Mouse (Mus musculus): ENCODE results near the gene Tmtc1.
A peak's percentile ranks its signal among the peaks of the same experiment; 100 is the strongest.

Tmtc1 gene

DNA sequence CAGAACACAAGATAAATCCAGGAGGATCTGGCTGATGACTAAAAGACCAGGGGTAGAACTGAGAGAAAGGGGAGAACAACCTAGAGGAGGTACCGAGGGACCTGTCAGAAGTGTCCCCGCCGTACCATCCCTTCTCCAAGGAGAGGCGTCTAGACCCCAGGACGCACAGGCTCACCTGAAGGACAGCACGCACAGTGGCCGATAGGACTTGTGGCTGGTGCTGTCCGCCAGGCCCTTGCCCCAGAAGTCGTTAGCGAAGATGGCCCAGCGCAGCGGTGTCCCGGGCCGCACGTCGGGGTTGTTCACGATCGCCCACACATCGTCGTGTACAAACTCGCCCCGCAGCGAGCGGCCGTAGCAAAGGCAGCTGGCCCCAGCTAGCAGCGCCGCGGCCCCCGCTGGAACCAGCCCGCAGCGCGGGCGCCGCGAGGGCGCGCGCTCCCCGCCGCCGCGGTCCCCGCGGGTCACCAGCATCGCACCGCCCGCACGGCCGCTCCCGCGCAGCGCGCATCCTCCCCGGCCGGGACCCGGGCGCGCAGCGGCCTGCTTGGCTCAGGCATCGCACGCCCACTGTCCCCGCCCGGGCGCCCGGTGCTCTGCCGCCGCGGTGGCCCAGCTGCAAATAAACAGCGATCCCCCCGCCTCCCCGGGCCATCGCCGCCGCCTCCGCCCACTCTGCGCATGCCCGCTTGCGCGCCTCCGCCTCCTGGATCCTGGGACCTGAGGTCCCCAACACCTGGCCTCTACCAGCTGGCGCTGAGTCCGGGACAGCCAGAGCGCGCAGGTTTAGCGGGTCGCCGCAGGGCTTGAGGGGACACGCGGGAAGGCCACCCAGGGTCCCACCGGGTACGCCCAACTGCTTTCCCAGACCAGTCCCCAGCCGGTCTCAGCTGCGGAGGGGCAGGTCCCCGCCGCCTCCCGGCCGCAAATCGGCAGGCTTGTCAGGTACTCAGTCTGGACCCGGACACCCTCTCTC is at the start of gene Tmtc1:
TSS of gene Tmtc1 (minus strand) at position 664 of the 976 bp plus-strand sequence.
- peak; percentile 78 to 86 for DNase-seq

DNA sequence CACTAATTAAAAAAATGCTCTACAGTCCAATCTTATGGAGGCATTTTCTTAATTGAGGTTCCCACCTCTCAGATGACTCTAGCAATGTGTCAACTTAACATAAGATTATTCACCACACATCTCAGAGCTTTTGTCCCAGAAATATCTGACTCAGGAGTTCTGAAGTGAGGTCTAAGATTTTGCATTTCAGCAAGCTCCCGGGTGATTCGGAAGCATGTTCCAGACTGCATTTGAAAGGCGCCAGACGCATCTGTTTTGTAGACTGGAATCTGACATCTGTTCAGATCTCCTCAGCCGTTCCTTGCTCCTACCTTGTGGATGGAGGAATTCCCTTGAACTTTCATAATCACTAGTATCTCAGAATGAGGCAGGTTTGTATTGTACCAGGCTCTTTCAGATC is 47.7 kb upstream of the Tmtc1 start:
- DNase-seq: no peak

DNA sequence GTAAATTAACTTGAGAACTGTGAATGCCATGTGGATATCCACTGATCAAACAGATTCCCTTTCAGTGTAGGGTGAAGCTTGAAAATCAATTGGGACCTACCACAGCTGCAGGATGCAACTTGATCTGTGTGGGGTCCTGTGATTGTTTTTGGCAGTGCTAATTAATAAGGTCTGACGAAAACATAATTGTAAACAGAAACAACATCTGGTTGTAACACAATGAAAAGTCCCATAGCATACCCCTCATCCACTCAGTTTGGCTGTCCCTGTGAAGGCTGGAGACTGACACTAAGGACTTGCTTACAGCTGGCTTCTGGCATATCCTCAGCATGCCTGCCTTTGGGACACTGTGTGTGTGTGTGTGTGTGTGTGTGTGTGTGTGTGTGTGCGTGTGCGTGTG is 42.6 kb upstream of the Tmtc1 start:
- DNase-seq: no peak

DNA sequence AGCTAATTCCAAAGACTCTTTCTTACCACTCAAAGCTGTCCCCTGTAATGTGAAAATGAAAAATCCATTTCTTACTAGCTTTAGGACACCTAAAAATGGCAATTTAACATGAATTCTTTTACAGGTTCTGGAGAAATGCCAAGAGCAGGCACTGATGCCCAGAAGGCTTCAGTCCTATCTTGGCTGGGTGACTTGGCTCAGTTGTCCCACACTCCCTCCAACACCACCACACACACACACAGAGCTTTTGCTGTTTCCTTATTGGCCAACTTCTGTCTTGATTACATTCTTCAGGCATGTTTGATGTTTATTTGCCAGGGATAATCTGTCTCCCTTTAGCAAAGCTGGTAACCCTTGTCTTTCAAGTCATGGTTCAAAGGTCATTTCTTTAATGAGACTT is 37.7 kb upstream of the Tmtc1 start:
- DNase-seq: no peak

DNA sequence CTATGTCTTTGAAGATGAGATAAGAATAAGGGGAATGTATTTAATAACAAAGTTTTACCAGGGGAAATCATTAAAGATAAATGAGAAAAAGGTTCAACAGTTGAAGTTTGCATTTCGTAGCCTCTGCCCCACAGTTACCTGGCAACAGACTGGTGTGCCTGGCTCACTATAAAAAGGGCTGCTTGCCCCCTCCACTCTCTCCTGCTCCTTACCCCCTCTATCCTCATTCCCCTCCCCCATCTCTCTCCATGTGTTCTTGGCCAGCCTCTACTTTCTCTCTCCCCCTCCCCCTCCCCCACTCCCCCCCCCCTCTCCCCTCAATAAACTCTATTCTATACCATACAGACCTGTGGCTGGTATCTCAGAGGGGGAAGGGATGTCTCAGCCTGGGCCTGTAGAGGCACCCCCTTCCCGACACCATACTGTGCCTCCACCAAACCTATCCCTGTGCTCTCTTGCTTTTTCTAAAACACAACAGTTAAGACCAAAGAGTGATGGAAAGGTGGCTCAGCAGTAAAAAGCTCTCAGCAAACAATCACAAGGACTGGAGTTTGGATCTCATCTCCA is 35.6 kb upstream of the Tmtc1 start:
- DNase-seq: no peak

DNA sequence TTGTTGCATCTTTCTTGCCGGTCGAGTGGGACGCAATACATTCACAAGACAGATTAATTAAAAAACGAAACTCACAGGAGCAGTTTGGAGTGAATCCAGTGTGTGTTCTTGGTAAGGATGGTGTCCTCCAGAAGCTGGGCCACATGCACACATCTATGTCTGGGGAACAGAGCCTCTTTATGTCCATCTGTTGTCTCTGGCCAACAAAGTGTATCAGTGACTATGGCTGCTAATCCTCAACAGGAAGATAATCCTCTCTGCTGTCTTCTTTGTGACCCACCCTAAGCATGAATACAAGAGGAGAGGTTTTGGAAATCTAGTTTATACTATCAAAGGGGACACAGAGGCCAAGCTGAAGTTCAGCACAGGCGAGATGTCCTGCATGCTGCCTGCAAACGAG is 34.2 kb upstream of the Tmtc1 start:
- DNase-seq: no peak

DNA sequence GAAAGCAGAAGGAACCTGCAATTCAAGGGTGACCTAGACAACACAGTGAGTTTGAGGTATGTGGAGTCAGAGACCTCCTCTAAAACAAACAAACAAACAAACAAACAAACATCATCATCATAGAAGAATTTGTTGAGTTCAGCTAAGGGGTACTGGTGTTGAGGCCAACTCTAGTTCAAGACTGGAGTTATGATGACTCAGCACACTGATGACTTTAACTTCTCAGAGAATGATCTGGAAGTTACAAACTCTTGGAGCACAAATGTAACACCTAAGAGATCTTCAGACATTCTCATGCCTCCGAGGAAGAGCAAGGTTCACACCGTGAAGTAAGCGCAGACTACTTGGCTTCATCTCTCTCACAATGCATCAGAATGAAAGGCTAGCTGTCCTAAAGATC is 28.1 kb upstream of the Tmtc1 start:
- DNase-seq: no peak

DNA sequence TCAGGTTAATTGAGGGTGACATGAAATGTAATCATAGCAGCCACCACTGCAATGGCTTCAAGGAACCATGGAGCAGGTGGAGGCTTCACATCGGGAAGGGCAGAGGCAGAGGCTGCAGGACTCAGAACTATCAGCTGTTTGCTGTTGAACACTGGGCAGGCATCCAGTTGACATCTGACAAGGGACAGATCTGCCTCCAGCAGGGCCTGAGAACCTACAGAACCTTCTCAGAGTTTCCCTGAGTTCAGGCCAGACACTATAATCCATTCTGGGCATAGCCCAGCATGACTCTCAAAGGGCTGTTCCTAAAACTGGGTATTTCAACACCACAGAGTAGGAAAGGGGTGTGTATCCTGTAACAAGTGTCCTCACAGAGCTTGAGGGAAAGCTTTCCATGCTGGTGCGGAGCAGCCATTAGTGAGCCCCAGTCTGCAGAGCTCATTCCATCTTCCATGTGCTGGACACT is 23.8 kb upstream of the Tmtc1 start:
- peak; percentile 4 to 25 for DNase-seq

DNA sequence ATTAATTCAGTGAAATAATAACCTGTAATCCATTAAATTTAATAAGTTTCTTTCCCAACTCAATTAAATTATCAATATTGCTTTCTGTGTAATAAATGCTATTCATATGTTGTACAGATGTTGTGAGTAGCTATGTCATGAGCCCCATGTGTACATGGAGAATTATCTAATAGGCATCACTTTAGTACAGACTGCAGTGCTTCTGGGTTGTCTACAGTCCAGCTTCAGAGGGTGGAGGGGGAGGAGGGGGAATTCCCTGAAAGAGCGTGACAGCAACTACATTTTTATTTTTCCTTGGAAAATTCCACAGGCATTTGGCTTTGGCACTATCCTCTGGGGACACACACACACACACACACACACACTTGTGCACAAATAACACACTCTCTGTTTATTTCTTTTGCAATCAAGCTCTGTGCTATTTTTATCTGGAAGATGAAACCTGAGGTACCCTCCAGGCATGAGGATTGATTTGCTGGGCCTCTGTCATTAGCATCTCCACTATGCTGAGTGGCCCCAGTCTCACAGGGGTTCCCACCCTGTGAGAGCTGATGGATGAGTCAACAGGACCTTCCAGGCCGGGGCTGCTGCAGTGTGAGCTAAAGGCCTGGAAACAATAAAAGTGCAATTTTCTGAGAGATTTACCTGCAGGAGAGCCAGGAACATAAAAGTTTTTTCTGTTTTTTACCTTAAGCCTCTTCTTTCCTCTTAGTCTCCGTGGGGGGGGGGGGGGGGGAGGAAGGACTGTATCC is 23.2 kb upstream of the Tmtc1 start:
- DNase-seq: peak; percentile 17 to 29

DNA sequence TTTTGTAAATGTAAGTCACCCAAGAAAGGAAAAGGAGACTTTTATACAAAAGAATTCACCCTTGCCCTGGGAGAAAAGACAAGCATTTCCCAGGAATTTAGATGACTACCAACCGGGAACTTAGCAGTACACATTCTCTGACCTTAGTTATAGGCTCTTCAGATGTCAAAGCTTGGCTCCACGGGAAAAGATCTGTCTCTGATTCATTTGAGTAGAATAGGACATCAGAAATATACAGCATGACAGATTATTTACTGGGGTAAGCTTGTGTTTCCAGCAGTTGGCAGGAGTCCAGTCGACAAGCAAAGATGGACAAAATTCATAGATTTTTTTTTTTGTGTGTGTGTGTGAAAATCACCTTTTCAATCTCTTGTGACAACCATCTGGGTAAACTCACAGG is 15.4 kb upstream of the Tmtc1 start:
- DNase-seq: no peak

DNA sequence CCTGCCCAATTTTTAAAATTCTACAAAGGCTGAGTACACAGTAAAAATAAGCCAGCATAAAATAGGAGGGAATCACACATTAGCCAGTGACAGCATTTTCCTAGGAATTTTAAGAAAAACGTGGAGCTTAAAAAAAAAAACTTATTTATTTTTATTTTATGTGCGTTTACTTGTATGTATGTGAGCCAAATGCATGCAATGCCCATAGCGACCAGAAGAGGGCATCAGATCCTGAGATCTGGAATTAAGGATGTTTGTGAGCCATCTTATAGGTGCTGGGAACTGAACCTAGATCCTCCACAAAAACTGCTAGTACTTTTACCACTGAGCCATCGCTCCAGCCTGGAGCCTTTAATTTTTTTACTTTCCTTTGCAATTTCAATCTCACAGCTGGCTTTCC is 11.3 kb upstream of the Tmtc1 start:
- no peak for DNase-seq

DNA sequence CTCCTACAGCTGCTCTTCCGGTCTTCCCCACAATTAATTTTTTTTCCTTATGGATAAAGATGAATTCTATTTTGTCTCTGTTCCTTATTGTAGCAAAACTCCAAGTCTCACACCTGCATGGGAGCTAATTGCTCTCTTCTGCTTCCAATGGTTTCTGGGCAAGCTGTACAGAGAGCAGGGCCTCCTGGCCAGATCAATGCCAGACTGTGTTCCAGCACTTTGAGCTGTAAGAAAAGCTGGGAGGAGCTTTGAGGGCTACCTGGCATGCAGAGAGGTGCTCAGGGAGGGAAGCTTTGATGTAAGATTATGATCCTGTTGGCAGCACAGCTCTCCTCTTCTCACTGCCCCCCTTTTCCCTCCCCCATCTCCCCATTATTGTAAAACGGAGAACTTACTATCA is 10.6 kb upstream of the Tmtc1 start:
- no peak for DNase-seq

DNA sequence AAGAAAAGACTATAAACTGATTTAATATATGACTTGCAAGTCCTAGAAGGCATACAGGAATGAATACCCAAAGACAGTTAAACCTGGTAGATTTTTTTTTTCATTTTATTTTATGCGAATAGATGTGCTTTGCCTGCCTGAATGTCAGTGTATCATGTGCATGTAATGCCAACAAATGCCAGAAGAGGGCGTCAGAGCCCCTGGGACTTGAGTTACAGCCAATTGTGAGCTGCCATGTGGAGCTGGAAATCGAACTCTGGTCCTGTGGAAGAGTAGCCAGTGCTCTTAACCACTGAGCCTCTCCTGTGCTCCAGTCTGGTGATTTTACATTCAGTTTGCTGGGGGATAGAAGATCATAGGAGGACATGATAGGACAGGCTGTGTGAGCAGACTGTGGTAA is 4.0 kb upstream of the Tmtc1 start:
- no peak for DNase-seq

DNA sequence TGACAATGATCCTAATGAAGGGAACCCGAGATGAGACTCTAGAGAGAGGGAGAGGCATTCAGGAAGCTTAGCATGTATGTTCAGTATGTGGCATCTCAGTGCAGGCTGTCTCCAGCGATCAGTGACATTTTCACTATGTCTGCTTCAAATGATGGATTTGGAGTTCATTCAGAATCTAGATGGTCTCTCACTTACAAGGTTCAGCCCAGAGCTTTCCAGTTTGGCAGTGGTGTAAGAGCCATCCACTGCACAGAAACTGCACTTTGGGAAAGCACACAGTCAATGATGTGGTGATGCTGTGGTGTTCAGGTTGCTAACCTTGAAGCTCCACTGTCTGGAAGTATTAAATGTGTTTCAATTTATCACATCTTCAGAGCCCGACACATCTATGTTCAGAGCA is 1.9 kb upstream of the Tmtc1 start:
- DNase-seq: no peak

DNA sequence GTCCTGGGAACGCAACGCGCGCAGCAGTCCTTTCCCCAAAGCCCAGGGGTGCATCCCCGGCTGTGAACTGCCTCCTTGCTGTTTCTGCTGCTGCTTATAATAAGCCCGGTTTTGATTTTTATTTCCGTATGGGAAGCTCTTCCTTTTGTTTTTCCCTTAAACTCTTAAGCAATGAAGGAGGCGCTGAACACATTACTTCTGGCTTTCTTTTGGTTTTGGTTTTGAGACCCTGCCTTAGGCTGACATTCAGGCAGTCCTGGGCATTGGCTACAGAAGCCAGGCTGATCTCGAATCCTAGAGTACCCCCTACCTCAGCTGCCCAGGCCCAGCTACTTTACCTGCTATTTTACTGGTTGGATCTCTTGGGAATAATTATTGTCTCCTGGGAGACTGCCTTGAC is 607 bp upstream of the Tmtc1 start:
- DNase-seq: no peak

DNA sequence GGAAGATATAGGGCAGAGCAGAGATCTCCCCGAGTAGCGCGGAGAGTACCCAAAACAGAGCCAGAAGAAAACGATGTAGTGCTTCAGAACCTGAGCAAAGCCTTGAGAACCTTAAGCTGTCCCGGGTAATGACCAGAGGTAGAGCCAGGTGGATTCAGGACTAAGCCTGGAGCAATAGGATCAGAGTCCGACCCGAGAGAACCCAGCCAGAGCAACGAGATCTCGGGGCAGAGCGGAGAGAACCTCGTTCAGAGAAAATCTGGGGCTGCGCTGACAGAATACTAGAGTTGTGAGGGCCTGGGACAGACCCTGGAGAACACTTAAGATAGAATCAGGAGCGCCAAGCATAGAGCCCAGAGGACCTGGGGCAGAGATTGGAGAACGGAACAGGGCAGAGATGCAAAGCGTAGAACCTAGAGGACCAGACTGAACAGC is 881 bp downstream of the Tmtc1 start:
- DNase-seq: no peak

DNA sequence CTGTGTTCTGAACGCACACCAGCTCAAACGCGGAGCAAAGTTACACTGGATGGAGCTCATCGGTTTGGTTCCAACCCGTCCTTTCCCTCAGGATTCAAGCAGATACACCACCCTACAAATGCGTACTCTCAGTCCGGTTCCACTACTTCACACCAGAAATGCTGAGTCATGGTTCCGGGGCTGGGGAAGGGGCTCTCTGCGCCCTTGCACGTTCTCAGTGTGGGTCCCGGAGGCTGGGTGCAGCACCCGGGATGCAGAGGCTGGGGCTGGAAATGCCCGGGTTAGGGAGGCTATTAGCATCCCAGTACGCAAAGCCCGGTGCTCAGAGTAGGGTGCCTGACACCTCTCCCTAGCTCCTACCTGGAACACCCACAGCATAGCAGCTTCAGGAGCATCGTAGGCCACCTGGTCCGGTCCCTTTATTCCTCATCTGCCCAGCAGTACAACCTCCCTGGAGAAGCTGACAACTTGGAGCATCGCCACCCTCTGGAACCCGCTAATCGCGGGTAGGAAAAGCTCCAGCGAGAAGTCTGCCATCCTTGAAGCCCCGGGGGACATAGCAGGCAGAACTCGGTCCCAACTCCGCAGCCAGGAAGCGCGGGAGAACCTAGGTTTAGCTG is 1.4 kb downstream of the Tmtc1 start:
- DNase-seq: peak; percentile 1 to 22

DNA sequence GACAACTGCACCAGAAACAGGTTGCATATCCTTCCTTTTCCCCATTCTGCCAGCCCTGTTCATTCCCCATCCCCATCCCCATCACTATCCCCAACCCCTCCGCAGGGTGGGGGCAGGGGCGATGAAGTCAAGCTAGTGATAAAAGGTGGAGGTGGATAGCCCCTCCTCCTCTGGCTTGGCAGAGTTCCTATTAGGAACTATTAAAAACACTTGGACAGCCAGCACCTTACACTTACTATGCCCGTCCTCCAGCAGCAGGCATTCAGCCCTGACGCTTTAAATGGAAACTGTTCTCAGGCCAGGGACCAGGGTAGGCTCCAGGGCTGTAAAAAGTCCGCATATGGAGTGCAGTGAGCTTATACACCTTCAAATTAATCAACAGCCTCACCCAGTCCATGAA is 2.3 kb downstream of the Tmtc1 start:
- DNase-seq: peak in 1 of 2 experiments; percentile 15

DNA sequence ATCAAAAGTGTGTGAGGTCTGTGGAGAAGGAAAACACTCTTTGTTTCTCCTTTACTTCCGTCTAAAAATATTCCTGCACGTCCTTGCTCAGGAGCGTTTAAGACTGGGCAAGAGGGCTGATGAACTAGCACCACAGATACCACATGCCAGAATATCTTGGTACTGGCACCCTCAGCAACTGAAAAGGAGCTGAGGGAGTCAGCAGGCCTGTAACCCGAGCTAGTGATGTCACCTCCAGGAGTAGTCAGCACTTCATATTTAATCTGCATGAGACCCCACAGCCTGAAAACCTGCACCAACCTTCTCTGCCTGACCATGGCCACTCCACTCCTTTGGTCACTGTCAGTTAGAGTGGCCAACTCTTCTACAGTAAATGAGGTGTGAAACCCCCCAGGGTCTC is 5.1 kb downstream of the Tmtc1 start:
- no peak for DNase-seq

DNA sequence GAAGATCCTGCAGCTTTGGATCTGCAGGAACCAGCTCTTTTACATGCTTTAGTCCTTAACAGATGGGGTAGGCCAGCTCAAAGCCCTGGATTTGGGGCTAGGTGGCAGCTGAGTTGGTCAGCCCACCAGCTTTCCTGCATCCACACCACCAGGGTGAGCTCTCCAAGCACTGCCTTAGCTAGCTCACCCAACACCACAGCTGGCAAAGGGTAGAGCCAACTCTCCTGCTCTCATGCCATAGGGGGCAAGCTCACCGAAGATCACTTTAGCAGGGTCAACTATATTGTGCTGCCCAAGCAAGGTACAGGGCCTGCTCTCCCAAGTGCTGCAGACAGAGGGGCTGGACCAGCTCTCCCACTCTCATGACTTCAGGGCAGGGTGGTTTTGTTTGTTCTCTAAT is 6.6 kb downstream of the Tmtc1 start:
- DNase-seq: no peak

DNA sequence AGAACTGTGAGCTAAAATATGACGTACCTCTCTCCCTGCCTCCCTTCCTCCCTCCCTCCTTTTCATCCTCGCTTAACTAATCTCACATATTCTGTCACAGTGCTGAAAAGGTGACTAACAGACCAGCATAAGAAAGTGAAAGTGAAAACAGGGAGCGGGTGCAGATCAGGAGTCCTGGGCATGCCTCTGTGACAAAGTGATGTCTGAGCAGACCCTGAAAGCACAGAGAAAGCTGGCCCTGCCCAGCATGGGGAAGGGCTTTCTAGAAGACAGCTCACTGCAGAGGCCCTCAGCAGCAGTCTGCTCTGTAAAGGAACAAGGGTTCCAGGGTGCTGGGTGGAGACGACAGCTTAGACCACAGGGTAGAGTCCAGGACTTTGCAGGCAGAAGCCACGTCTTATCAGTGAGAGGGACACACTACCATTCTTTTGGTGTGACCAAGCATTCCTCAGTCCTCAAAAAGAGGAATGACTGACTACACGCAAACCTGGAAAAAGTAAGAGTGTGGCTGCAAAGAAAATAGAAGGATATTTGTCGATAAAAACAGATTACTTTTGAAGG is 7.7 kb downstream of the Tmtc1 start:
- no peak for DNase-seq

DNA sequence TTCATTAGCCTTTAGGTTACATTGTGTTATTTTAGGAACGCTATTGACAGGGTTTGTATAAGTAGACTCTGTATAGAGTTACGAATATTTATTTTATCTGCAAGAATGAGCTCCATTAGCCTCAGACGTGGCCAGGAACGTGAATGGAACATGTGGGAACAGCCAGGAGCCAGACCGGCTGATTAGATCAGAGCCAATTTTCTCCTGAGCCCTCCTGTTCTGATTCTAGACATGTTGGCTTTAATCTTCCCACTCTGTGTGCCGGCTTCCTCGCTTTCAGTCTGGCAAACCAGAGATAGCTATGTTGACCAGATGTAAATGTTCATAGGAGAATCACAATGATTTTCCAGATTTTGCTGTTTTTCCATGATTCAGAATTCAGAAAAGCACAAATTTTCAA is 22.6 kb downstream of the Tmtc1 start:
- no peak for DNase-seq

DNA sequence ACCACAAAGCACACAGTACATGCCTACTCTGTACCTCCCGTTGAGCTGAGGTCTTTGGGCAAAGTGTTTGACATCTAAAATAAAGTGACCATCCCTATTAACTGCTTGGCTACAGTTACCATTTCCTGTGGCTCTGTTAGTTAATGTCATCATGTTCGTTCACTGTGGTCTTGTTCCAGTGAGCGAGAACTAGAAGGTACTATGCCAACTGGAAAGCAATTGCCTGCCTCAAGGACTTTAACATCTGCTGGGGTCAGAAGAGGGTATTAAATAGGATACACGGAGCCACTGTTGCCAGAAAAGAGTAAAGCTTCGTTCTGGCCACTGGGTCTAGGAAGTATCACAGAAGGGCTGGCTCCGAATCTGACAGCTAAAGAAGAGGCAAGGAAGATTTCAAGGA is 23.8 kb downstream of the Tmtc1 start:
- DNase-seq: no peak

All from kidney, postnatal 36 days (tissue).